Mouse (Mus musculus) macrophage (primary cell): ENCODE measurements around the gene Krtap19-4. TPM values are rescaled to one million over a fixed set of nuclear protein-coding genes. Genes with fewer than 3 reads are reported as not detected.

Experiments used
- H3K27ac ChIP-seq: fragments of 350-480 bp; formaldehyde crosslinking; 2 replicates; pipeline ENCODE4 v1.9.0; 2021
- H3K36me3 ChIP-seq: fragments of 350-480 bp; formaldehyde crosslinking; 2 replicates; pipeline ENCODE4 v1.9.0; 2021; ENCODE audit errors: inconsistent target
- H3K4me3 ChIP-seq: fragments of 350-480 bp; formaldehyde crosslinking; 2 replicates; pipeline ENCODE4 v1.9.0; 2021; ENCODE audit errors: inconsistent target
- H3K79me2 ChIP-seq: fragments of 350-480 bp; formaldehyde crosslinking; 2 replicates; pipeline ENCODE4 v1.9.0; 2021; ENCODE audit errors: inconsistent target
- WGBS: methylation state at CpG from one replicate; pipeline ENCODE4 v1.1.7; 2026; ENCODE audit warnings: inconsistent platforms; ENCODE audit not compliant: missing documents; 5-methylcytosine and 5-hydroxymethylcytosine counted together
- polyA plus RNA-seq: library from polyadenylated mRNA; stranded (reverse); fragments of 250-400 nt; gene quantifications from 3 replicates; pipeline ENCODE4 v1.2.4, GENCODE M21; 2018; ENCODE audit warnings: inconsistent platforms
- total RNA-seq, 78 experiments: library from RNA; depleted of rRNA; stranded (reverse); fragments of 250-400 nt; gene quantifications; 1 replicate in 9 of 78; 2 replicates in 24 of 78; 3 replicates in 43 of 78; 4 replicates in 2 of 78; pipeline ENCODE4 v1.2.4; 2018; ENCODE audit warnings: inconsistent platforms in 56 of 78

Gene Krtap19-4
- not detected for total RNA-seq (2018; cell fraction: chromatin; rRNA removed)
- total RNA-seq (2018; cell fraction: cytosol; rRNA removed), result not detected
- not detected for total RNA-seq (2018; cell fraction: nucleus; rRNA removed)
- polyA plus RNA-seq, result not detected in 3 replicates

DNA sequence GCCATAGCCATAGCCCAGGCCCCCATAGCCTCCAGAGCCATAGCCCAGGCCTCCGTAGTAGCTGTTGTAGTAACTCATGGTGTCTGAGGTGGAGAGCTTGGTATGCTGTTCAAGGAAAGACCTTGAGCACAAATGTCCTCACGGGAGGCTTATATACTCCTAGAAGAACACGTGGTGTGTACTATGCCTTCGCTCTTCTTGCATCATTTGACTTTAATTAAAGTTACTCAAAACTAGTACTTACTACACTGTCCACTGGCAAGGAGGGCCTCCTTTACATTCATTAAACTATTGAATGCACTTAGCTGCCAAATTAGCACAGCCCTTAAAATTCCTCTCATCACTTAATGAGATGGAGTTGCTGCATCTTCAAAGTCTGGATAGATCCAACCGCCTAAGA lies at the start of gene Krtap19-4:
Krtap19-4 (minus strand) TSS at position 101 of the 400 bp plus-strand sequence.
- H3K4me3 ChIP-seq, result no peak within 1 kb of the TSS
- no peaks in the 10 kb centered on the region for H3K79me2 ChIP-seq
- no peaks in the 10 kb centered on the region for H3K36me3 ChIP-seq
- H3K27ac ChIP-seq, result no peak within 1 kb of the TSS
- WGBS, result 84% methylated on average over 5 of the region's 5 CpGs

DNA sequence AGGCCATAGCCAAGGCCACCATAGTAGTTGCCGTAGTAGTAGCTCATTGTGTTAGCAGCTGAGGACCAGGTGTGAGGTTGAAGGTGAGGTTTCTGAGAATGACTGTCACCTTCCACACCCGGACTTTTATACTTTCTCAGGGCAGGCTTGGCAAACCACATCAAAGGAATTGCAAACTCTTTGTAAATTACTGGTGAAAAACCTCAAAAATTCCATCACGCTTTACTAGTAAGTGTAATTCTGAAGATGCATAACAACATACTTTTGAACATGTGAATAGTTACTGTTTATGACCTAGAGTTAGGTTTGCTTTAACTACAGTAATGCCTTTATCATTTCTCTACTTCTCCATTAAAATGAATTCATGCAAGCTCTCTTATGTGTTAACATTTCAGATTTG lies 47.3 kb upstream of the Krtap19-4 start, which contains the start of gene Krtap19-9b:
Krtap19-9b (minus strand) TSS at position 101 of the 400 bp plus-strand sequence.
- WGBS, result 91% methylated on average over 3 of the region's 3 CpGs
- no peak within 1 kb of the TSS for H3K27ac ChIP-seq
- no peaks in the 10 kb centered on the region for H3K79me2 ChIP-seq

DNA sequence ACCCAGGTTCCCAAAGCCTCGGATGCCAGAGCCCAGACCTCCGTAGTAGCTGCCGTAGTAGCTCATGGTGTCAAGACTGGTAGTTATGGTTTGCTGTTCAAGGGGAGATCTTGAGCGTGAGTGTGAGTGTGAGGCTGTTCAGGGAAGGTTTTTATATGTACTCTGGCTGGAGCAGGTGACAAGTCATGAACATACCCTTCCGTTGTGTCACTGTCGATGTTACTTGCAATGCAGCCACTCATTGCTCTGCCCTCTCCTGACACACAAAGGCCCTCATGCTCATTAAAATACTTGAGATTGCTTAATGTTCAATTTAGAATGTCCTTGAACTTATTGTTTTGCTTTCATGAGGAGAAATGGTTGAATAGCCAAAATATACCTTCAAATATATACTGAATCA lies 11.5 kb upstream of the Krtap19-4 start, which contains the start of gene Krtap19-5:
Krtap19-5 (minus strand) TSS at position 101 of the 400 bp plus-strand sequence.
- H3K4me3 ChIP-seq, result no peak within 1 kb of the TSS
- no peak within 1 kb of the TSS for H3K27ac ChIP-seq
- WGBS, result 92% methylated on average over 6 of the region's 6 CpGs
- no peaks in the 10 kb centered on the region for H3K79me2 ChIP-seq
- H3K36me3 ChIP-seq, result no peaks in the 10 kb centered on the region

More for the DNA sequence above, 47.3 kb upstream of the Krtap19-4 start, which contains the start of gene Krtap19-9b:
- Histone ChIP-seq H3K36me3 (no peaks in the 10 kb centered on the region), H3K4me3 (no peak within 1 kb of the TSS)

DNA sequence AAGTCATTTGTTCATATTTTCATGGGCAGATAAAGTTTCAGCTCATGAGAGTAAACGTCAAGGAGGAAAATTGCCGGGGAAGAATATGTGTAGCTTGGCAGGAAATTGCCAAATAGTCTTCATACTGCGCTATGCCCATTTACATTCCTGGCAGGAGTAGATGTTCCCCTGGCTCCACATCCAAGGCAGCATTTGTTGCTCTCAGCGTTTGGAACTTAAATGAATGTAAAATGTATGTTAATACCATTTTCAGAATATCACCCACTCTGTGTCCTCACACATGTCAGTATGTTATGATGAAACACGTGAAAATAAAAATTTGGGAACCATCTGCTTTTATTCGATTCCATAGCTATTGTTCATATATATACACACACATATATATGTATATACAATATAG lies 2.0 kb upstream of the Krtap19-4 start:
- Histone ChIP-seq H3K36me3 (no peaks in the 10 kb centered on the region), H3K27ac (no peak overlapping the region), H3K79me2 (no peaks in the 10 kb centered on the region), H3K4me3 (no peak overlapping the region)
- 90% methylated on average over 5 of the region's 6 CpGs for WGBS

DNA sequence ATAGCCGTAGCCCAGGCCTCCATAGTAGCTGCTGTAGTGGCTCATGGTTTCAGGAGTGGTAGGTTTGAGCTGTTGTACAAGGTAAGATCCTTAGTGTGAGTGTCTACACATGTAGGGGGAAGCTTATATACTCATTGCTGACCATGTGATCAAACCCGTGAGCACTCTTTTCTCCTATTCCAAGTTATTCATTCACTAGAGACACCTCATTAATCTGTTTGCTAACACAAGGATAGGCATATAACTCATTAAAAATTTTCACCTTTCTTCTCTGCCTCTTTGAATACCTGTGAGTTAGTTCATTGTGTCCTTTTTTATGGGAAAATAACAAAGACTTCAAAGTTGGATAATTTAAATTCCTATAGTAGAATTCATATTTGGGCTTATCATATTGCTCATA lies 7.0 kb downstream of the Krtap19-4 start, which contains the start of gene Krtap19-3:
Krtap19-3 (minus strand) TSS at position 101 of the 400 bp plus-strand sequence.
- H3K27ac ChIP-seq, result no peak within 1 kb of the TSS
- no peaks in the 10 kb centered on the region for H3K79me2 ChIP-seq
- 79% methylated on average over 2 of the region's 2 CpGs for WGBS
- H3K36me3 ChIP-seq, result no peaks in the 10 kb centered on the region
- no peak within 1 kb of the TSS for H3K4me3 ChIP-seq

DNA sequence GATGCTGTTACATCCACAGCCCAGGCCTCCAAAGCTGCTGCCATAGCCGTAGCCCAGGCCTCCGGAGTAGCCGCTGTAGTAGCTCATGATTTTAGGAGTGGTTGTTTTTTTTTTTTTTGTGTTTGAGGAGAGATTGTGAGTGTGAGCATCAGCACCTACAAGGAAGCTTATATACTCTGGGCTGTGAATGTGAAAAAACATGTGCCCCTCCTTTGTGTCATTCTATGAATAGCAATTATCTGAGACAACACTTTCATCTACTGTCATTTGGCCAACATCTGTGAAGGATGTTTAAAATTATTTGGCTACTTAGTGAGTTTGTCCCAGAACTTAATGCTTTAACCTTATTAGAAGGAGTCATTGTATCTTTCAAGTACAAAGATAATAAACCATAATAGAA lies 10.7 kb downstream of the Krtap19-4 start, which contains the start of gene Krtap19-2:
Krtap19-2 (minus strand) TSS at position 101 of the 400 bp plus-strand sequence.
- no peaks in the 10 kb centered on the region for H3K79me2 ChIP-seq
- 89% methylated on average over 3 of the region's 3 CpGs for WGBS
- H3K4me3 ChIP-seq, result no peak within 1 kb of the TSS
- H3K27ac ChIP-seq, result no peak within 1 kb of the TSS
- no peaks in the 10 kb centered on the region for H3K36me3 ChIP-seq

DNA sequence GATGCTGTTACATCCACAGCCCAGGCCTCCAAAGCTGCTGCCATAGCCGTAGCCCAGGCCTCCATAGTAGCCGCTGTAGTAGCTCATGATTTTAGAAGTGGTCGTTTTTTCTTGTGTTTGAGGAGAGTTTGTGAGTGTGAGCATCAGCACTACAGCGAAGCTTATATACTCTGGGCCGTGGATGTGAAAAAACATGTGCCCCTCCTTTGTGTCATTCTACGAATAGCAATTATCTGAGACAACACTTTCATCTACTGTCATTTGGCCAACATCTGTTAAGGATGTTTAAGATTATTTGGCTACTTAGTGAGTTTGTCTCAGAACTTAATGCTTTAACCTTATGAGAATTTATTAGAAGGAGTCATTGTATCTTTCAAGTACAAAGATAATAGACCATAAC lies 15.6 kb downstream of the Krtap19-4 start, which contains the start of gene Krtap19-1:
Krtap19-1 (minus strand) TSS at position 101 of the 400 bp plus-strand sequence.
- whole genome bisulfite sequencing, result 82% methylated on average over 6 of the region's 6 CpGs
- H3K36me3 ChIP-seq, result no peaks in the 10 kb centered on the region
- H3K79me2 ChIP-seq, result no peaks in the 10 kb centered on the region
- H3K27ac ChIP-seq, result no peak within 1 kb of the TSS
- no peak within 1 kb of the TSS for H3K4me3 ChIP-seq

DNA sequence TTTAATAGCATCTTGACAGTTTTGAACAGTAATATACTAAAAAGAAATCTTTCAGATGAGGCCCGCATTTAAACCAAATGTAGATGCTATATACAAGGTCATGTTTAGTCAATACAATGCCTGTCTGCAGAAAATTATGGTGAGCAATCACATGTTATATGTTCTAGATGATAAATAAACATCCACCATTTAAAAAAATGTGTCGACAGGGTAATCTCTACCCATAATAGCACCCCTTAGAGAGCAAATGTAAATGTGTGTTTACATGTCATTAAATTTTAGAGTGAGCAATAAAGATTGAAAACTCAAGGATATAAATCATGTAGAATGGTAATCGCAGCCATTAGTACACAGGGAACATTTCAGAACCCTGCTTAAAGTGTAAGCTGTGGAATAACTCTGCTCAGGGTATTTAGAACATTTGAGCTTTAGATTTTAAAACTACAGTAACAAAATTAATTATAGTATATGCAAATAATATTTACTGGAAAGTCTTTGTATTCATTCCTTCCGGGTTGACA lies 19.9 kb downstream of the Krtap19-4 start:
- Histone ChIP-seq H3K27ac (no peak overlapping the region), H3K4me3 (no peak overlapping the region)
- WGBS, result 94% methylated on average over 4 of the region's 4 CpGs

DNA sequence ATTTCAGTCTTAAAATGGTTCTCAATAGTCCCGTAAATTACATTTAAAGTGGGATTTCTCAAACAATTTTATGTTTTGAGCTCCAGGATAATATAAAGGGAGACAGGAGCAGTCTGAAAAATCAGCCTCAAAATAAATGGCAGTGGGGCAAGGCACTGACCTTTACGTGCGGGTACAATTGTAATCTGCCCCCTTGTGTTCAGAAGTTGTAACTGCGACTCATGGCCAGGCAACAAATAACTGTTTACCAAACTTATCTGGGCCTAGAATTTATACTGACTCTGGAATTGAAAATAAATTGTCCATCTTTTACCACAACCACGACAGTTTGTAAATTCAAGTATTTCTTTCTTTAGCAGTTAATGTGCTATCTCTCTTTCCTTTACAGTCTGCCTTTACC lies 33.4 kb downstream of the Krtap19-4 start:
- Histone ChIP-seq H3K4me3 (no peak overlapping the region), H3K27ac (no peak overlapping the region), H3K36me3 (no peaks in the 10 kb centered on the region), H3K79me2 (no peaks in the 10 kb centered on the region)
- 12% methylated on average over 5 of the region's 5 CpGs for WGBS

More for the DNA sequence above, 19.9 kb downstream of the Krtap19-4 start:
- H3K36me3 ChIP-seq, result no peaks in the 10 kb centered on the region
- H3K79me2 ChIP-seq, result no peaks in the 10 kb centered on the region

DNA sequence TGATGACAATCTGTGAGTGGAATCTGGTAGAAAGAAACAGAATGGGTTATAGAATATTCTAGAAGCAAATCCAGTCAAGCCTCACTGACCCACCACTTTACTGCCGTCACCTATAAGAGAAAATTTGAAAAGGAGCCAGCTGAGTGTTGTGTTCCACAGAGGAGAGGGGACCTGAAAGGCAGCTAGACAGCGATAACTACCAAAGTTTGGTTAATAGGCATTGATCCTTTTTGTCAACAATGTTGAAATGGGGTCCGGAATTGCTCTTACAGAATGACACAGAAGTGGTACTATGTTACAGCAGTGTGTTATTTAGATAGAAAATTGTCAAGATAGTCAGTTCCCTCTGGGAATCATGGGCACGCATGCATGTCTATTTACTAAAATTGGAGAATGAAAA lies 36.3 kb downstream of the Krtap19-4 start:
- Histone ChIP-seq H3K27ac (no peak overlapping the region), H3K4me3 (no peak overlapping the region), H3K79me2 (no peaks in the 10 kb centered on the region), H3K36me3 (no peaks in the 10 kb centered on the region)
- 89% methylated on average over 4 of the region's 4 CpGs for WGBS

DNA sequence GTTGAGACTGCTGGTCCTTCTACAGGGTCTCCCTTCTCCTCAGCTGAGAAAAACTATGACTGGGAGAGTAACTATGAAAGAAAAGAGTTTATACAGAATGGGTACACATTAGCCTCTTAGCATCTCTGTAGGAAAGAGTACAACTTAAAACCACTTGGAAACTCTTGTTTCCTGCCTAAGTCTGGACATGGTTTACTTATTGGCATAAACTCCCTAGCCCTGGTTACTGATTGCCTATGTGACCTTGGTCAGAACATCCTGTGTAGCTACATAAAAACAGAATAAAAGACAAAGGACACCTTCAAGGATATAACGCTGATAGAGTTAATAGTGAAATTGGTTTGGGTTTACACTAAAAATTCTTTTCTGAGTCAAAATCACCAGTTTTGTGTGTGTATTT lies 37.5 kb downstream of the Krtap19-4 start:
- Histone ChIP-seq H3K27ac (no peak overlapping the region), H3K4me3 (no peak overlapping the region), H3K79me2 (no peaks in the 10 kb centered on the region), H3K36me3 (no peaks in the 10 kb centered on the region)
- WGBS, result 100% methylated on average over 1 of the region's 1 CpGs

Other genes with a start within 250 kb of the Krtap19-4 start
- gene Krtap26-1, start 237.3 kb downstream of the Krtap19-4 start, polyA plus RNA-seq, result not detected in 3 replicates
- gene Krtap27-1, start 213.4 kb downstream of the Krtap19-4 start, polyA plus RNA-seq, result not detected in 3 replicates
- not detected in 3 replicates for gene 2310061N02Rik, start 177.1 kb downstream of the Krtap19-4 start, polyA plus RNA-seq
- gene Krtap13-1, start 156.2 kb downstream of the Krtap19-4 start, polyA plus RNA-seq, result not detected in 3 replicates
- gene Krtap13, start 133.5 kb downstream of the Krtap19-4 start, polyA plus RNA-seq, result not detected in 3 replicates
- not detected in 3 replicates for gene 2310034C09Rik, start 126.2 kb downstream of the Krtap19-4 start, polyA plus RNA-seq
- gene 2310057N15Rik, start 110.9 kb downstream of the Krtap19-4 start, polyA plus RNA-seq, result not detected in 3 replicates
- not detected in 3 replicates for gene Gm5965, start 107.2 kb downstream of the Krtap19-4 start, polyA plus RNA-seq
- not detected in 3 replicates for gene Gm20741, start 72.9 kb downstream of the Krtap19-4 start, polyA plus RNA-seq
- not detected in 3 replicates for gene Krtap15, start 64.9 kb downstream of the Krtap19-4 start, polyA plus RNA-seq
- not detected in 3 replicates for gene Krtap14, start 58.9 kb downstream of the Krtap19-4 start, polyA plus RNA-seq
- not detected in 3 replicates for gene Krtap19-1, start 15.7 kb downstream of the Krtap19-4 start, polyA plus RNA-seq
- not detected in 3 replicates for gene Krtap19-2, start 10.8 kb downstream of the Krtap19-4 start, polyA plus RNA-seq
- not detected in 3 replicates for gene Krtap19-3, start 7.1 kb downstream of the Krtap19-4 start, polyA plus RNA-seq
- gene Krtap19-5, start 11.4 kb upstream of the Krtap19-4 start, polyA plus RNA-seq, result not detected in 3 replicates
- not detected in 3 replicates for gene Krtap19-9b, start 47.2 kb upstream of the Krtap19-4 start, polyA plus RNA-seq
- not detected in 3 replicates for gene Krtap16-3, start 77.8 kb upstream of the Krtap19-4 start, polyA plus RNA-seq
- not detected in 3 replicates for gene Krtap22-2, start 125.7 kb upstream of the Krtap19-4 start, polyA plus RNA-seq
- gene Gm10229, start 130.2 kb upstream of the Krtap19-4 start, polyA plus RNA-seq, result not detected in 3 replicates
- gene Krtap6-1, start 146.6 kb upstream of the Krtap19-4 start, polyA plus RNA-seq, result not detected in 3 replicates
- not detected in 3 replicates for gene Gm10228, start 156.4 kb upstream of the Krtap19-4 start, polyA plus RNA-seq
- not detected in 3 replicates for gene Krtap6-5, start 162.8 kb upstream of the Krtap19-4 start, polyA plus RNA-seq
- not detected in 3 replicates for gene 1110025L11Rik, start 178.9 kb upstream of the Krtap19-4 start, polyA plus RNA-seq
- gene Krtap6-3, start 198.9 kb upstream of the Krtap19-4 start, polyA plus RNA-seq, result not detected in 3 replicates